Mouse (Mus musculus): ENCODE measurements around the gene Eno3. TPM values are rescaled to one million over a fixed set of nuclear protein-coding genes. Genes with fewer than 3 reads are reported as not detected.
A peak's percentile ranks its signal among the peaks of the same experiment; 100 is the strongest.

Eno3 gene
- polyA plus RNA-seq, 1 experiment from 2014 or later = 4.0 TPM

GRCm38 (mm10) chr11:70654198-70654922, 2.6 kb upstream of the Eno3 start, which contains the start of gene Pfn1:
Pfn1 (minus strand) TSS chr11:70654644.
- peak within 1 kb of the TSS; percentile 100 for H3K9ac ChIP-seq (replicated peaks)
- peak within 1 kb of the TSS; percentile 96 for H3K4me2 ChIP-seq (ENCODE audit: low read depth, low read length)
- H3K27me3 ChIP-seq (ENCODE audit: insufficient read depth, low read length) = no peaks in the 10 kb centered on the region
- DNase-seq (peak; percentile 90), ATAC-seq (peak; percentile 58)
- WGBS (ENCODE audit: insufficient replicate concordance) = under 1% methylated on average over 54 of the region's 61 CpGs
- H3K4me1 ChIP-seq (ENCODE audit: insufficient read depth) = peaks cover 52% of the 10 kb centered on the region
- TF ChIP-seq EP300 (IDR thresholded peaks at IDR 0.05; ENCODE audit: low read depth) = 0 out of 2 replicates have a peak, but pooled peaks have one; percentile 35
- no peak for TF ChIP-seq CTCF (IDR thresholded peaks at IDR 0.05; ENCODE audit: low read depth)
- peak within 1 kb of the TSS; percentile 99 for H3K27ac ChIP-seq (ENCODE audit: low read depth)
- H3K36me3 ChIP-seq (replicated peaks; ENCODE audit: insufficient read depth, low read length) = peaks cover 33% of the 10 kb centered on the region
- peak within 1 kb of the TSS; percentile 100 for H3K4me3 ChIP-seq (ENCODE audit: low read depth, low read length)
- H3K9me3 ChIP-seq (ENCODE audit: low read length) = no peaks in the 10 kb centered on the region

- under 1% methylated on average over 46 of the region's 48 CpGs for WGBS (ENCODE audit: insufficient replicate concordance)
- Histone ChIP-seq H3K9me3 (ENCODE audit: low read length) (no peaks in the 10 kb centered on the region), H3K27me3 (ENCODE audit: insufficient read depth, low read length) (no peaks in the 10 kb centered on the region), H3K36me3 (replicated peaks; ENCODE audit: insufficient read depth, low read length) (peaks cover 26% of the 10 kb centered on the region), H3K4me2 (ENCODE audit: low read depth, low read length) (peak overlapping the region; percentile 96), H3K9ac (replicated peaks) (peak overlapping the region; percentile 100), H3K27ac (ENCODE audit: low read depth) (peak overlapping the region; percentile 99), H3K4me1 (ENCODE audit: insufficient read depth) (peaks cover 45% of the 10 kb centered on the region), H3K4me3 (ENCODE audit: low read depth, low read length) (peak overlapping the region; percentile 100)
- DNase-seq (peak; percentile 86), ATAC-seq (peak; percentile 65)
- TF ChIP-seq CTCF (IDR thresholded peaks at IDR 0.05; ENCODE audit: low read depth) (no peak), EP300 (IDR thresholded peaks at IDR 0.05; ENCODE audit: low read depth) (peak; percentile 54)
These were observed 2.0 kb upstream of the Eno3 start for GRCm38 (mm10) chr11:70654923-70655570.

DNA sequence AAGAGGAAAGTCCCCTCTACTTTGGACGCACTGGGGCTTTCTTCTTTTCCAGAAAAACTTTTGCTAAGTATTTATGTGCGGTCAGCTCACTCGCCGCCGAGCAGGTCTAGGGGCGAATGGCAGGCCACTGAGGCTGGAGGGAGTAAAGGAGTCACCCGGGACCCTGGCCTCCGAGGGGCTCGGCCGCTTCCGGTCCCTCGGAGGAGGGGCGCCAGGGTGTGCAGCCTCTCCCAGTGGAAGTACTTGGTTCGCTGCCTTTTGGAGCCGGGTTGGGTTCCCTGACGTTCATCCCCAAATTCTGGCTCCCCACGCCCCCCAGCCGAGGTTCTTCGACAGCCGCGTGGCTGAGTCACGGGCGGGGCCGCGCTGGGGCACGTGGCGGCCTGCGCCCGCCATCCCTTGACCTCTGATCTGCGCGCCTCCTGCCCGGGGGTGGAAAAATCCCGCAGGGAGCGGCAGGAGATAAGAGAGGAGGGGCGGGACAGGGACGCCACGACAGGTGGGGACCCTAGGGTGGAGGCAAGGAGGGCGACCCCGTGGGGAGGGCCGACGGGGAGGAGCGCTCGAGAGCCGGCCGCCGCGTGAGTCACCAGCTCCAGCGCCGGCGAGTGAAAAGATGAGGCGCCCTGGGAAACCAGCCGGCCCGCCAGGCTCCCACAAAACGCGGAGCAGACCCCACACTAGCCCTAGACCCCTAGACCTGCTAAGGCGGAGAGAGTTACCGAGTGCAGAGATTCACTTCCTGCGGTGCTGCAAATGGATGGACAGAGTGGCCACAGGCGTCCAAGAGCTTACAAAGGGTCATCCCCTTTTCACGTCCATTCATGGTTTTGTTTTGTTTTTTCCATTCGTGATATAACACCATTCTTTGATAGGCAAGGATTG, 1.2 kb upstream of the Eno3 start:
- WGBS (ENCODE audit: insufficient replicate concordance) = 2% methylated on average over 60 of the region's 61 CpGs
- Histone ChIP-seq H3K9me3 (ENCODE audit: low read length) (no peaks in the 10 kb centered on the region), H3K9ac (replicated peaks) (peak overlapping the region; percentile 100), H3K4me1 (ENCODE audit: insufficient read depth) (peaks cover 38% of the 10 kb centered on the region), H3K36me3 (replicated peaks; ENCODE audit: insufficient read depth, low read length) (peaks cover 19% of the 10 kb centered on the region), H3K27ac (ENCODE audit: low read depth) (peak overlapping the region; percentile 99), H3K27me3 (ENCODE audit: insufficient read depth, low read length) (no peaks in the 10 kb centered on the region), H3K4me2 (ENCODE audit: low read depth, low read length) (peak overlapping the region; percentile 96), H3K4me3 (ENCODE audit: low read depth, low read length) (peak overlapping the region; percentile 100)
- ATAC-seq (peak; percentile 16), DNase-seq (peak; percentile 68)
- TF ChIP-seq EP300 (IDR thresholded peaks at IDR 0.05; ENCODE audit: low read depth) (no peak), CTCF (IDR thresholded peaks at IDR 0.05; ENCODE audit: low read depth) (no peak)

DNA sequence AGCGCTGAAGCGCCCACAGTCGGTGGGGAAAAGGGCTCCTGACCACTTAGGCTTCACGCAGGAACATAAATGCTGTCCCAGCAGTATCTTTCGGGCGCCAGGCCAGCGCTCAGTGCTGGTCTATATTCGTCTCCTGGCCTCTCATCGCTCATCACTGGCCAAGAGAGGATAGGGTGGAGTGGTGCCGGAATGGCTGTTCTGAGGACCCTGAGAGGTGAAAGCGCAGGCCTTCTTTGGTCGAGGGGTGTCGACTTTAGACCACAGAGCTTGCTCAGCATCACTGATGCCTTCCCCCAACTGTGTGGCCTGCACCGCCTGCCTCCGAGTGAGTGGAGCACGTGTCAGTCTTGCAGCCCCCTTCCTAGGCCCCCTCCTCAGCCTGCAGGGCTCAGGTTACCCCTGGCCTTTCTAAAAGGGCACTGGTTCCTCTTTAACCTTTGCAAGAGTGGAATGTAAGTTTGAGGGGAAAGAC, 510 bp upstream of the Eno3 start:
- DNase-seq (no peak), ATAC-seq (no peak)
- TF ChIP-seq CTCF (IDR thresholded peaks at IDR 0.05; ENCODE audit: low read depth) = no peak
- no peak for TF ChIP-seq EP300 (IDR thresholded peaks at IDR 0.05; ENCODE audit: low read depth)
- Histone ChIP-seq H3K9me3 (ENCODE audit: low read length) (no peaks in the 10 kb centered on the region), H3K4me3 (ENCODE audit: low read depth, low read length) (peak overlapping the region; percentile 100), H3K4me2 (ENCODE audit: low read depth, low read length) (peak overlapping the region; percentile 96), H3K27ac (ENCODE audit: low read depth) (peak overlapping the region; percentile 99), H3K4me1 (ENCODE audit: insufficient read depth) (peaks cover 31% of the 10 kb centered on the region), H3K9ac (replicated peaks) (peak overlapping the region; percentile 100; the same call in 1 of the 2 replicates), H3K36me3 (replicated peaks; ENCODE audit: insufficient read depth, low read length) (peaks cover 12% of the 10 kb centered on the region), H3K27me3 (ENCODE audit: insufficient read depth, low read length) (no peaks in the 10 kb centered on the region)
- 26% methylated on average over 16 of the region's 16 CpGs for WGBS (ENCODE audit: insufficient replicate concordance)

- Histone ChIP-seq H3K27ac (ENCODE audit: low read depth) (no peak overlapping the region), H3K27me3 (ENCODE audit: insufficient read depth, low read length) (no peaks in the 10 kb centered on the region), H3K9me3 (ENCODE audit: low read length) (no peaks in the 10 kb centered on the region), H3K4me1 (ENCODE audit: insufficient read depth) (peaks cover 22% of the 10 kb centered on the region), H3K36me3 (replicated peaks; ENCODE audit: insufficient read depth, low read length) (peaks cover 13% of the 10 kb centered on the region), H3K4me2 (ENCODE audit: low read depth, low read length) (no peak overlapping the region), H3K4me3 (ENCODE audit: low read depth, low read length) (no peak overlapping the region), H3K9ac (replicated peaks) (no peak overlapping the region)
- DNase-seq (no peak), ATAC-seq (no peak)
- 51% methylated on average over 6 of the region's 6 CpGs for WGBS (ENCODE audit: insufficient replicate concordance)
- TF ChIP-seq EP300 (IDR thresholded peaks at IDR 0.05; ENCODE audit: low read depth) = no peak
- TF ChIP-seq CTCF (IDR thresholded peaks at IDR 0.05; ENCODE audit: low read depth) = no peak
These were observed 571 bp downstream of the Eno3 start for GRCm38 (mm10) chr11:70657573-70657972.
